Mouse (Mus musculus) embryo, embryonic 11.5 days (tissue): ENCODE results near the gene Abcc8.

Experiments used
- DNase-seq: peaks from one replicate; pipeline ENCODE4 v3.0.0-alpha.2; 2012; ENCODE audit warnings: low read depth, low spot score

The Abcc8 gene

GRCm38 (mm10) chr7:46154498-46155488 lies 25.0 kb downstream of the Abcc8 start:
- DNase-seq = no peak

DNA sequence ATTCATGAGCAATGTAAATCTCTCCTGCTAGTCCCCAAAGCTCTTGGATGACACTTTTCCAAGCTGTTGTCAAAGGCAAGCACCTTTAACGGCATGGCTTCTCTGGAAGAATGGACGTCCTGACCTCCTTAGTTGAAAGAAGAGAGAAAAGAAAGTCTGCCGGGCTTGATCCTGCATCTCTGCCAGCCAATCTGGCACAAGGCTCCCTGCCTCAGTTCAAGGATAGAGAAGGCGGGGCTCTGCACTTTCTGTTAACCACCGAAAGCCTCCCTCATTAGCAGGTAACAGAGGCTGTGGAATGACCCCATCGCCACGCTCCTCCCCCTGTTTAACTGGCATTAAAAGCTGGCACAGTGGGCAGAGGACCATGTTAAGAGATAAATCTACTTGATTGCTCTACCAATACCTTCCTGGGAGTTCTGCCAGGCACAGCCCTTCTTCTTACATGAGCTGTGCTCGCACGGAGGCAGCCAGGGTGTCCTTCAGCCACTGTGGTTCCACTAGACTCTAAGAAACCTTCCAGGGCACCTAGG lies 26.9 kb downstream of the Abcc8 start:
- DNase-seq = no peak

DNA sequence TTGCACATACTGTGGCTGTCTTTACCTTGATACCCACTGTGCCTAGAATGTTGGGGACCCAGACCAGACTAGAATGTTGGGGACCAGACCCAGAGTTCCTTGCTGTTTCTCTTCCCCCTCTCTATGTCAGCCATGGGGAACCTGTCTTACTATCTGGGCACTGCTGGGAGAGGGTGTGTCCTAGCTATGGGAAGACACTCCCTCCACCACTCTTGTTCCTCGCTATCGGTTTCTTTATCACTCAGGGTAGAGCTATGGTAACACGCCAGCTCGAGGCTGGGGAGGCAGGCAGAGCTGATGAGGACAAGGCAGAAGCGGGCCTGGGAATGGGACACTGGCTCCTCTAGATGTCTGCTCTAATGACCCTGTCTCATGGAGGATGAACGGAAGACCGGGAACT lies 32.4 kb downstream of the Abcc8 start:
- no peak for DNase-seq

GRCm38 (mm10) chr7:46146675-46147308 lies 33.0 kb downstream of the Abcc8 start:
- no peak for DNase-seq

- DNase-seq = no peak
Observed at GRCm38 (mm10) chr7:46144061-46144460, 35.8 kb downstream of the Abcc8 start.

DNA sequence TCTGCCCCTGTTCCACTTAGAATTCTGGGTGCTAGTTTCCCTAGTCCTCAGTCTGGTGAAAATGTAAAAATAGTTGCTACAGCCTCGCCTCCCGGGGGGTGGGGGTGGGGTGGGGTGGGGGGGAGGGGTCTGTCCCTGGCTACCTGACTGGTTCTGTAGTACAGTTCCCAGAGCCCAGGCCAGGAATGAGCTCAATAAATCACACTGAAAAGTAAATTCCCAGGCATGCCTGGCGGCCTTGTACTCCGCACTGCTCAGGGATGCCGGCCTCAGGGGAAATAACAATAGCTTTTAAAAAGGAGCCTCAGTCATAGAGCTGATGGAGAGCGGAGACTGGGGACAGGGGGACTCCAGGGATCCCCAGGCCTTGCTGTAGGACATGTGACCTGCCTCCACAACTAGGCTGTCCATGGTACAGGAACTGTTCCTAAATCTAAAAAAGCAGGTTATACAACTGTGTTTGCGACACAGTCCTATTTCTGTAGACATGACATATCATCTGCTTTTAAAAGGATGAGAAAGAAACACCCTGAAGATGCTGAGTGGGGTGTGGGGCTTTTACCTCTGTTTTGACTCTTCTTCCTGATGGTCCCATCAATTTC lies 41.4 kb downstream of the Abcc8 start:
- no peak for DNase-seq

- DNase-seq = no peak
Observed at GRCm38 (mm10) chr7:46133858-46134257, 46.0 kb downstream of the Abcc8 start.

- no peak for DNase-seq
Observed at GRCm38 (mm10) chr7:46132229-46132628, 47.6 kb downstream of the Abcc8 start.

GRCm38 (mm10) chr7:46131806-46132205 lies 48.0 kb downstream of the Abcc8 start:
- DNase-seq = no peak

- DNase-seq = no peak
Observed at GRCm38 (mm10) chr7:46131266-46131665, 48.6 kb downstream of the Abcc8 start.

- DNase-seq = no peak
Observed at GRCm38 (mm10) chr7:46130723-46131122, 49.1 kb downstream of the Abcc8 start.

- no peak for DNase-seq
Observed at GRCm38 (mm10) chr7:46129463-46130179, 50.2 kb downstream of the Abcc8 start.

DNA sequence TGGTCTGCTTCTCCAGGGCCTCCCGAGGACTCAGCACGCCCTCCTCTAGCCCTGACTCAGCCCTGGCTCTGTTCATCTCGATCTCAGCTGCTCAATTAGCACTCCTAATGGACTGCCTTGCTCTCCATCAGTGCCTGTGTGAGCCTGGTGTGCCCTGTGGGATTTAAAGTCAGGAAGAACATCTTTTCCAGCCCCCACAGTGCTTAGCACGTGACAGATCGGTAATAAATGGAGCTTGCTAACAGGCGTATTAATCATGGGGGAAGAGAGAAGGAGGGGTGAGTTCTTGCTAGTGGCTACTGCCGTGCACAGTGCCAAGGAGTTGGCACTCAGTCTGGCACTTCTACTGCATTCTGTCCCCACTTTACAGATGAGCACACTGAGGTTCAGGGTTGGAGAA lies 51.6 kb downstream of the Abcc8 start:
- DNase-seq = no peak

DNA sequence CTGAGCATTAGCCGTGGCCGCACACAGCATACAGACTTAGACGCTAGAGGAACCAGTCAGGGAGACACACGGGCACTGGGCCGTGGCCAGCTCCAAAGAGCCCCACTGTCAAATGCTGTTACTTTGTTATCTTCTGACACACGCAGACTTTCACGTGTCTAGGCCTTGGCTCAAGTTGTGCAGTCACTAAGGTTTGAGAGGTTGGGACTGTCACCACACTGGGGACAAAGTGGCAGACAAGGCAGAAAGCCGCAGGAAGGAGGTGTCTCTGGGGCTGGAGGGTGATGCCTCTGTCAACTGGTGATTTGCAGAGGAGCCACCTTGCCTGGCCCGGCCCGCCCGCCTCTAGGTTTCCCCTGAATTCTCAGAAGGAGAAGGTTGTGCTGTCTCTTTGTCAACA lies 54.5 kb downstream of the Abcc8 start:
- no peak for DNase-seq

- DNase-seq = no peak
Observed at GRCm38 (mm10) chr7:46124460-46124859, 55.4 kb downstream of the Abcc8 start.

DNA sequence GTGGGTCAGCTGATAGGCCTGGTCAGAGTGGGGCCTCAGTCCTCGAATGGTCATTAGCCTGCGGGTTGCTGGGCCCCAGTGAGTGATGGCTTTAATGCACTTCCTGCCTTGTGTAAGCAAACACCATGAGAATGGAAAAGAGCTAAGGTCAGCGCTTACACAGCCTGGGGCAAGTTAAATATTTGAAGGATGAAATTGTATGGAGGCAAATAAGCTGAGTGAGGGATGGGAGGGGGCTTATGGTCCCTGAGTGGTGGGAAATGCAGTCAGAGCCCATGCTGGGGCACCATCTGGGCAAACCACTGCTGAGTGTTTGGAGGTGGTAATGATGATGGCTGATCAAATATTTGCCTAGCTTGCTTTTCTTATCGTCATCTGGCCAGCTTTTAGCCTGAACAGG lies 56.9 kb downstream of the Abcc8 start:
- no peak for DNase-seq

DNA sequence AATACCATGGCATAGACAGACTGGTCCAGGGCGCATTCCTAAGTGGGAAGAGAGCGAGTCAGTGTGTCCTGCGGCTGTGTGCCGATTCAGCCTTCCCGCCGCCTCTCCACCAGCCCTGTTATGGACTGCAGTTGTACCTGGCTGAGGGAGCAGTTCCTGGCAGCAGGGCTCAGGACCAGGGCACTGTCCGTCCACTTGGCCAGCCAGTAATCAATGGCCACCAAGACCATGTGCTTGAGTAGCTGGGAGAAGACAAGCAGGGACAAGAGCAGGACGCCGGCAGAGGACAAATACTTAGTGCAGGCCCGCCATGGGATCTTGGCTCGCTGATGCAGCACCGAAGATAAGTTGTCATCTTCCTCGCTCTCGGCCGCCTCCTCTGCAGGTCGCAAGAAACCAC lies 62.8 kb downstream of the Abcc8 start:
- DNase-seq = no peak

- DNase-seq = no peak
Observed at GRCm38 (mm10) chr7:46116118-46116581, 63.7 kb downstream of the Abcc8 start.

GRCm38 (mm10) chr7:46113435-46113834 lies 66.4 kb downstream of the Abcc8 start:
- DNase-seq = no peak

- DNase-seq = no peak
Observed at GRCm38 (mm10) chr7:46111938-46112337, 67.9 kb downstream of the Abcc8 start.

DNA sequence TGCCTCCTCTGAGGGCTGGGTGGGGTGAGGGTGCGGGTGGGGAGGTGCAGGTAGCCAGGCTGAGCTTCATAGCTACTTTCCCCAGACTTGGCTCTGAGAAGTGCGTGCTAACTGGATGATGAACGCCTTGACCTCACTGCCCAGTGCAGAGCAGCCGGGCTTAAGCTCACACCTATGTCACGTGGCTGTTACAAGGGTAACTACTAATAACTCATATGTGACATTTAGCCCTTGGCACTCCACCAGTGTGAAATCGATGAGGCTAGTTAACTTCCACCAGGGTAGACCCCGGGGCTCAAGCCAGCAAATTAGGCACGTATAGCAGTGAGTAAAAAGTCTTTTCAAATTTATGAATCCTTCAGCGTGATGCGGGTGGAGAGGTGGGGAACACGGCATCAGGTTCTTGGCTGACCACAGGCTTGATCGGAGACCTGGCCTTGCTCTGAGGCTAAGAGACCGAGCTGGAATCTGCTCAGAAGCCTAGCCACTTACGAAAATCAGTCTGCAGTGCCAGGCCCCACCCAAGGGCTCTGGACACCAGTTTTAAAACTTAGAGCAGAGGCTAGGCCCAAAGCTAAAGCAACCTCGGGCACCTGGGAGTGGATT lies 68.5 kb downstream of the Abcc8 start:
- no peak for DNase-seq
